ENCODE assay signal across 14 mouse cellular contexts in genomic region chr5:21034388-21034966, GRCm38 (mm10). TPM values are rescaled to one million over a fixed set of nuclear protein-coding genes. Genes with fewer than 3 reads are reported as not detected.
DNase-seq lines count a peak whose midpoint lies in the region; ATAC-seq and TF ChIP-seq lines count a peak whose summit lies in the region.
"Had no signal": no experiment of that assay in that cellular context is flagged by ENCODE, and none has a peak within 500 bp of the region (broad histone marks: within the 10 kb centered on the region; RNA-seq: fewer than 3 reads in every experiment).

No protein-coding gene starts in this region.

- H3K9ac ChIP-seq in forebrain, embryonic 12.5 days = no peak overlapping the region
- no peak overlapping the region for H3K9ac ChIP-seq in forebrain, embryonic 11.5 days (ENCODE audit: low read length)
- no peak overlapping the region for H3K9ac ChIP-seq in midbrain, embryonic 11.5 days (ENCODE audit: low read length)
- H3K9ac ChIP-seq in hindbrain, embryonic 14.5 days = no peak overlapping the region
- H3K9ac ChIP-seq in midbrain, postnatal 0 days (replicated peaks; ENCODE audit: low read length, poor library complexity, severe bottlenecking) = no peak overlapping the region
- H3K9ac ChIP-seq: limb, embryonic 12.5 days had no signal

- H3K36me3 ChIP-seq in forebrain, embryonic 12.5 days (replicated peaks) = no peaks in the 10 kb centered on the region
- no peaks in the 10 kb centered on the region; the same call in 1 of the 2 replicates for H3K36me3 ChIP-seq in forebrain, embryonic 11.5 days (ENCODE audit: control insufficient read depth, insufficient read depth, low read length)
- no peaks in the 10 kb centered on the region for H3K36me3 ChIP-seq in midbrain, embryonic 11.5 days (ENCODE audit: control insufficient read depth, insufficient read depth, low read length)
- H3K36me3 ChIP-seq in midbrain, embryonic 10.5 days = peaks cover 11% of the 10 kb centered on the region
- no peaks in the 10 kb centered on the region for H3K36me3 ChIP-seq in hindbrain, embryonic 14.5 days (replicated peaks; ENCODE audit: control insufficient read depth, insufficient read depth)
- H3K36me3 ChIP-seq in midbrain, postnatal 0 days (ENCODE audit: insufficient read depth, low read length) = no peaks in the 10 kb centered on the region
- H3K36me3 ChIP-seq in limb, embryonic 10.5 days = 0 out of 2 replicates have a peak, but pooled peaks cover 2% of the 10 kb centered on the region

- H3K27me3 ChIP-seq in forebrain, embryonic 12.5 days = no peaks in the 10 kb centered on the region
- H3K27me3 ChIP-seq in forebrain, embryonic 11.5 days (ENCODE audit: control insufficient read depth, insufficient read depth, low read length) = no peaks in the 10 kb centered on the region
- no peaks in the 10 kb centered on the region for H3K27me3 ChIP-seq in midbrain, embryonic 11.5 days (ENCODE audit: control insufficient read depth, insufficient read depth, low read length)
- H3K27me3 ChIP-seq in midbrain, embryonic 10.5 days (ENCODE audit: low read depth, poor library complexity, severe bottlenecking) = no peaks in the 10 kb centered on the region
- no peaks in the 10 kb centered on the region for H3K27me3 ChIP-seq in hindbrain, embryonic 14.5 days (ENCODE audit: control insufficient read depth, insufficient read depth, low read length)
- no peaks in the 10 kb centered on the region for H3K27me3 ChIP-seq in midbrain, postnatal 0 days (ENCODE audit: insufficient read depth, low read length)
- no peaks in the 10 kb centered on the region for H3K27me3 ChIP-seq in limb, embryonic 10.5 days (ENCODE audit: low read depth, poor library complexity, severe bottlenecking)
- H3K27me3 ChIP-seq: limb, embryonic 12.5 days had no signal

- H3K4me1 ChIP-seq in forebrain, embryonic 12.5 days = peaks cover 22% of the 10 kb centered on the region
- H3K4me1 ChIP-seq in forebrain, embryonic 11.5 days (replicated peaks; ENCODE audit: control insufficient read depth, insufficient read depth, low read length) = peaks cover 2% of the 10 kb centered on the region; the same call in 1 of the 2 replicates
- no peaks in the 10 kb centered on the region for H3K4me1 ChIP-seq in midbrain, embryonic 11.5 days (ENCODE audit: control insufficient read depth, insufficient read depth, low read length)
- H3K4me1 ChIP-seq in midbrain, embryonic 10.5 days = peaks cover 15% of the 10 kb centered on the region
- H3K4me1 ChIP-seq in hindbrain, embryonic 14.5 days (replicated peaks; ENCODE audit: control insufficient read depth, insufficient read depth, low read length) = peaks cover 19% of the 10 kb centered on the region
- no peaks in the 10 kb centered on the region for H3K4me1 ChIP-seq in midbrain, postnatal 0 days (ENCODE audit: insufficient read depth, low read length)
- H3K4me1 ChIP-seq in limb, embryonic 10.5 days = peaks cover 16% of the 10 kb centered on the region

- no peak for DNase-seq in forebrain, embryonic 11.5 days (ENCODE audit: low spot score)
- DNase-seq in midbrain, embryonic 11.5 days (ENCODE audit: low spot score, missing footprints) = no peak
- no peak for DNase-seq in midbrain, embryonic 10.5 days (ENCODE audit: low spot score)
- DNase-seq in hindbrain, embryonic 14.5 days (ENCODE audit: low spot score) = no peak
- peak; percentile 41 for DNase-seq in midbrain, postnatal 0 days (ENCODE audit: low spot score)
- DNase-seq in limb, embryonic 10.5 days (ENCODE audit: low spot score) = no peak
- DNase-seq in spleen, postnatal 14 days (ENCODE audit: low spot score in 2 of 2) = no peak
- DNase-seq: adrenal gland, adult 8-10 months; heart, postnatal 14 days; kidney, adult 8-10 months; lung, adult 2 months; thymus, adult 2 months had no signal

- H3K27ac ChIP-seq in forebrain, embryonic 12.5 days = peak overlapping the region; percentile 8; the same call in 1 of the 2 replicates
- no peak overlapping the region for H3K27ac ChIP-seq in forebrain, embryonic 11.5 days (ENCODE audit: low read depth, low read length)
- H3K27ac ChIP-seq in midbrain, embryonic 11.5 days (ENCODE audit: low read depth, low read length) = no peak overlapping the region
- H3K27ac ChIP-seq in midbrain, embryonic 10.5 days (replicated peaks) = no peak overlapping the region
- no peak overlapping the region for H3K27ac ChIP-seq in hindbrain, embryonic 14.5 days
- no peak overlapping the region for H3K27ac ChIP-seq in midbrain, postnatal 0 days (ENCODE audit: low read depth, low read length)
- no peak overlapping the region for H3K27ac ChIP-seq in limb, embryonic 10.5 days
- H3K27ac ChIP-seq: limb, embryonic 12.5 days had no signal

- H3K4me3 ChIP-seq in forebrain, embryonic 12.5 days (replicated peaks) = no peak overlapping the region
- H3K4me3 ChIP-seq in forebrain, embryonic 11.5 days (ENCODE audit: low read depth, low read length) = no peak overlapping the region
- H3K4me3 ChIP-seq in midbrain, embryonic 11.5 days (ENCODE audit: low read depth, low read length) = no peak overlapping the region
- H3K4me3 ChIP-seq in midbrain, embryonic 10.5 days = no peak overlapping the region
- no peak overlapping the region for H3K4me3 ChIP-seq in hindbrain, embryonic 14.5 days (replicated peaks; ENCODE audit: low read length)
- no peak overlapping the region for H3K4me3 ChIP-seq in midbrain, postnatal 0 days (ENCODE audit: low read depth, low read length)
- no peak overlapping the region for H3K4me3 ChIP-seq in limb, embryonic 10.5 days
- H3K4me3 ChIP-seq: limb, embryonic 12.5 days had no signal

- TF ChIP-seq CTCF in midbrain, postnatal 0 days (IDR thresholded peaks at IDR 0.05) = no peak

- H3K4me2 ChIP-seq in forebrain, embryonic 12.5 days = no peak overlapping the region
- H3K4me2 ChIP-seq in forebrain, embryonic 11.5 days (ENCODE audit: low read depth, low read length, severe bottlenecking) = no peak overlapping the region
- no peak overlapping the region for H3K4me2 ChIP-seq in midbrain, embryonic 11.5 days
- H3K4me2 ChIP-seq in hindbrain, embryonic 14.5 days (replicated peaks) = no peak overlapping the region
- no peak overlapping the region for H3K4me2 ChIP-seq in midbrain, postnatal 0 days (ENCODE audit: low read depth, low read length, poor library complexity, severe bottlenecking)
- H3K4me2 ChIP-seq: limb, embryonic 12.5 days had no signal

- 81% methylated on average over 6 of the region's 6 CpGs for WGBS in forebrain, embryonic 12.5 days
- WGBS in forebrain, embryonic 11.5 days = 84% methylated on average over 6 of the region's 6 CpGs
- 82% methylated on average over 6 of the region's 6 CpGs for WGBS in midbrain, embryonic 11.5 days
- WGBS in midbrain, embryonic 10.5 days = 86% methylated on average over 6 of the region's 6 CpGs
- WGBS in hindbrain, embryonic 14.5 days = 37% methylated on average over 6 of the region's 6 CpGs
- 33% methylated on average over 6 of the region's 6 CpGs for WGBS in midbrain, postnatal 0 days
- WGBS in limb, embryonic 10.5 days = 89% methylated on average over 6 of the region's 6 CpGs

- ATAC-seq in forebrain, embryonic 12.5 days (ENCODE audit: low FRiP score) = 0 out of 2 replicates have a peak, but pooled peaks have one; percentile 47
- no peak; the same call in 1 of the 2 replicates for ATAC-seq in forebrain, embryonic 11.5 days (replicated peaks; ENCODE audit: low FRiP score)
- ATAC-seq in midbrain, embryonic 11.5 days (ENCODE audit: low FRiP score) = peak; percentile 46; the same call in 1 of the 2 replicates
- ATAC-seq in hindbrain, embryonic 14.5 days (ENCODE audit: low FRiP score) = peak; percentile 58; the same call in 1 of the 2 replicates
- ATAC-seq in midbrain, postnatal 0 days (ENCODE audit: low FRiP score) = no peak; the same call in 1 of the 2 replicates

- no peaks in the 10 kb centered on the region for H3K9me3 ChIP-seq in forebrain, embryonic 12.5 days
- no peaks in the 10 kb centered on the region for H3K9me3 ChIP-seq in forebrain, embryonic 11.5 days (ENCODE audit: control insufficient read depth, low read length)
- H3K9me3 ChIP-seq in midbrain, embryonic 11.5 days (ENCODE audit: control insufficient read depth, low read length) = no peaks in the 10 kb centered on the region
- H3K9me3 ChIP-seq in midbrain, embryonic 10.5 days (replicated peaks) = no peaks in the 10 kb centered on the region
- H3K9me3 ChIP-seq in hindbrain, embryonic 14.5 days (ENCODE audit: control insufficient read depth, low read length) = no peaks in the 10 kb centered on the region
- no peaks in the 10 kb centered on the region for H3K9me3 ChIP-seq in midbrain, postnatal 0 days (ENCODE audit: low read length)
- no peaks in the 10 kb centered on the region for H3K9me3 ChIP-seq in limb, embryonic 10.5 days (replicated peaks)
- H3K9me3 ChIP-seq: limb, embryonic 12.5 days had no signal

RNA-seq across cellular contexts. Expression of gene Ptpn12, which starts 21.2 kb away (rescaled TPM):
- 30.4 and 32.1 TPM in 2 replicates for polyA plus RNA-seq in forebrain, embryonic 12.5 days (2016; fragmentation: Nextera tagmentation; extraction: Ambion mirVana)
- polyA plus RNA-seq in forebrain, embryonic 11.5 days (2014; fragmentation: Nextera tagmentation; extraction: Ambion mirVana) = 24.8 and 26.1 TPM in 2 replicates
- polyA plus RNA-seq in midbrain, embryonic 11.5 days (2014; fragmentation: Nextera tagmentation; extraction: Ambion mirVana) = 28.0 and 29.6 TPM in 2 replicates
- 22.6 and 25.1 TPM in 2 replicates for polyA plus RNA-seq in midbrain, embryonic 10.5 days (2016; fragmentation: Nextera tagmentation; extraction: Ambion mirVana)
- 28.4 and 28.9 TPM in 2 replicates for polyA plus RNA-seq in hindbrain, embryonic 14.5 days (2014; fragmentation: Nextera tagmentation; extraction: Ambion mirVana)
- total RNA-seq in midbrain, postnatal 0 days (2014; rRNA removed) = 28.2 and 33.1 TPM in 2 replicates
- 9.2 and 10.8 TPM in 2 replicates for polyA plus RNA-seq in midbrain, postnatal 0 days (2015; fragmentation: Nextera tagmentation; extraction: Ambion mirVana)
- 24.6 and 25.2 TPM in 2 replicates for polyA plus RNA-seq in limb, embryonic 10.5 days (2016; fragmentation: Nextera tagmentation; extraction: Ambion mirVana)

Comparison
In these comparisons a context has a peak if more than half of its experiments do, and no peak if none do; other contexts are left out.
1. ATAC-seq: peak in forebrain, embryonic 12.5 days (single experiment), midbrain, embryonic 11.5 days (single experiment) and hindbrain, embryonic 14.5 days (single experiment); none in forebrain, embryonic 11.5 days (single experiment) and midbrain, postnatal 0 days (single experiment).